Mouse (Mus musculus) midbrain, embryonic 13.5 days (tissue): ENCODE measurements at regions not wholly inside any gene's neighbourhood (a gene's known extent, or its start where the extent isn't known, plus 50 kb on each side); places are given as distances from the start of the nearest gene placed in this dataset.

Experiments
- ATAC-seq: fragments of 200-750 bp; cut with Nextera tagmentation; 2 replicates; pipeline ENCODE4 v1.8.0; 2017; ENCODE audit warnings: mild to moderate bottlenecking, moderate TSS enrichment, moderate library complexity
- H3K27ac ChIP-seq: fragments of 300-500 bp; sonication (generic); 2 replicates; pipeline ENCODE4 v1.5.1; 2015; ENCODE audit warnings: inconsistent platforms, mild to moderate bottlenecking, moderate library complexity
- H3K27me3 ChIP-seq: fragments of 300-500 bp; sonication (generic); 2 replicates; pipeline ENCODE4 v1.6.1; 2015; ENCODE audit warnings: mild to moderate bottlenecking, inconsistent platforms
- H3K36me3 ChIP-seq: fragments of 300-500 bp; sonication (generic); 2 replicates; pipeline ENCODE4 v1.6.1; 2015; ENCODE audit warnings: mild to moderate bottlenecking, inconsistent platforms
- H3K4me1 ChIP-seq: fragments of 300-500 bp; sonication (generic); replicated peaks from 2 replicates; pipeline ENCODE4 v1.6.1; 2015; ENCODE audit warnings: inconsistent platforms
- H3K4me2 ChIP-seq: fragments of 300-500 bp; sonication (generic); replicated peaks from 2 replicates; pipeline ENCODE4 v1.6.1; 2015; ENCODE audit warnings: moderate library complexity, mild to moderate bottlenecking, inconsistent platforms
- H3K4me3 ChIP-seq: fragments of 300-500 bp; sonication (generic); replicated peaks from 2 replicates; pipeline ENCODE4 v1.5.1; 2015; ENCODE audit warnings: mild to moderate bottlenecking, inconsistent platforms
- H3K9ac ChIP-seq: fragments of 300-500 bp; sonication (generic); replicated peaks from 2 replicates; pipeline ENCODE4 v1.6.1; 2015; ENCODE audit warnings: mild to moderate bottlenecking, inconsistent platforms
- H3K9me3 ChIP-seq: fragments of 300-500 bp; sonication (generic); 2 replicates; pipeline ENCODE4 v1.6.1; 2016; ENCODE audit warnings: mild to moderate bottlenecking, inconsistent platforms
- WGBS: fragments of 180-500 bp; shearing (Covaris S2); methylation state at CpG from one replicate; pipeline ENCODE4 v1.1.7; 2015; 5-methylcytosine and 5-hydroxymethylcytosine counted together

DNA sequence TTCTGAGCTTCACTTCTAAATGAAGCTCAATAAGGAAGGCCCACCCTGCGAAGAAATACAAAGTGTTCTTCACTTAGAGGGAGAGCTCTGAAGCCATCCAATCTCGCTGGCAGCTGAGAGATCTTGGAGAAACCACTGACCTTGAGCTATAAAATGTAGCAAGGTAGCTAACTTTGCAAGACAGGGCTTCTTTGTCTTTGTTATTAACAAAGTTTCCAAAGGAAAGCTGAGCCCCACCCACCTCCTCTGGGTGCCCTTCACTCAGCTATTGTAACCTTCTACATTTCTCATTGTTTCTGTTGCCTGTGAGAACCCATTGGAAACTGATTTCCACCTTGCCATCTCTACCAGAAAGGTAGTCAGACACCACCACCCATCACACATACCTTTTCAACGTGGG, 57.2 kb upstream of the Usp9x start:
- no peaks in the 10 kb centered on the region for H3K27me3 ChIP-seq
- 65% methylated on average over 3 of the region's 3 CpGs for WGBS
- peaks cover 3% of the 10 kb centered on the region; the same call in 1 of the 2 replicates for H3K9me3 ChIP-seq
- no peak overlapping the region for H3K27ac ChIP-seq
- H3K4me2 ChIP-seq: no peak overlapping the region
- H3K4me3 ChIP-seq: no peak overlapping the region
- no peaks in the 10 kb centered on the region for H3K36me3 ChIP-seq
- no peak overlapping the region for H3K9ac ChIP-seq
- no peaks in the 10 kb centered on the region for H3K4me1 ChIP-seq
- ATAC-seq: no peak

DNA sequence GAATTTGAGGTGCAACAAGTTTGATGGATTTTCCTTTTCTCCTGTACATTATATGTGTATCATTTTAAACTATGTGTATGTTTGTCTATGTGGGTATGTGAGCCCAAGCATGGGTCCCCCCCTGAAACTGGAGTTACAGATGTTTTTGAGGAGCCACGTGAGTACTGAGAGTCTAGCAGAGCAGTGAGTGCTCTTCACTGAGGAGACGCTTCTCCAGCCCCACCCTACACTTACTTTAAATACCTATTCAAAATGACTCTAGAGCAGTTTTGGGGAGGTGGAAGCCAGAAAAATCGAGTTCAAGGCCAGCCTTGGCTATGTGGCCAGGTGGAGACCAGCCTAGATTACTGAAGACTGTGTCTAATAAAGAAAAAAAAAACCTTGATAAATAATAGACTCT, 58.2 kb upstream of the Usp9x start:
- no peak for ATAC-seq
- no peaks in the 10 kb centered on the region for H3K4me1 ChIP-seq
- H3K9me3 ChIP-seq: peaks cover 3% of the 10 kb centered on the region; the same call in 1 of the 2 replicates
- WGBS: 79% methylated on average over 3 of the region's 3 CpGs
- H3K27me3 ChIP-seq: no peaks in the 10 kb centered on the region
- H3K27ac ChIP-seq: no peak overlapping the region
- H3K4me2 ChIP-seq: no peak overlapping the region
- no peaks in the 10 kb centered on the region for H3K36me3 ChIP-seq
- H3K4me3 ChIP-seq: no peak overlapping the region
- no peak overlapping the region for H3K9ac ChIP-seq

DNA sequence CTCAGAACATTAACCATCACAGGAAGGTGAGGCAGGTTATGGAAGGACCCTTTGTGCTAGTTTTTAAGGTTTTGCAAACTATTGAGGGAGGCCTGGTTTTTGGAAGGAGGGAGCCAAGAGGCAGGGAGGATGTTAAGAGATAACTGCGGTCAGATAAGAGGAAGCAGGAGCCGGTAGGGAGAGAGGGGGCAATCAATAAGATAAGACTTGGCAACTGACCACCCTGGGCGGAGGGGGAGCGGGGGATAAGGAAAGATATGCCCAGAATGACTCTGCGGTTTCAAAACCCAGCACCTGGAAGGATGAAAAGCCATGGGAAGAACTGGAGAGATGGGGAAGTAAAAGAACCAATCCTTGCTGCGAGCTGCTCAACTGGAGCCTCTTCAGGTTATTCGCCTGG, 80.5 kb upstream of the Usp9x start:
- H3K27me3 ChIP-seq: no peaks in the 10 kb centered on the region
- H3K4me3 ChIP-seq: no peak overlapping the region
- no peak overlapping the region for H3K9ac ChIP-seq
- H3K4me1 ChIP-seq: no peaks in the 10 kb centered on the region
- no peak for ATAC-seq
- H3K4me2 ChIP-seq: no peak overlapping the region
- H3K27ac ChIP-seq: no peak overlapping the region
- WGBS: 87% methylated on average over 7 of the region's 7 CpGs
- no peaks in the 10 kb centered on the region for H3K9me3 ChIP-seq
- no peaks in the 10 kb centered on the region for H3K36me3 ChIP-seq

DNA sequence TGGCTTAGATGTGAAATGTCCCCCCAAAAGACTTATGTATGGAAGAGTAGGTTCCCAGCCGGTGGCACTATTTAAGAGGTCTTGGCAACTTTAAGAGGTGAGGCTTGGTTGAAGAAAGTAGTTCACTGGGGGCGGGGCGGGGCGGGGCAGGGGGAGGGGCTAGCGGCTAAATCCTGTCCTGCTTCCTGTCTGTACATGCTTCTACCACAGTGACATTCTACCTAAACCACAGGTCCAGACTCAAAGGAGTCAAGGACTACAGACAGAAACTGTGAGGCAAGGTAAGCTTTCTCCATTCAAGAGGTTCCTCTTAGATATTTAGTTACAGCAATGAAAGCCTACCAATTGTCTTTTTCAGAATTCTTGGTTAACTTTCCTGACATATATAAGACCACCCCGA, 93.6 kb upstream of the Usp9x start:
- no peak overlapping the region for H3K4me2 ChIP-seq
- no peak overlapping the region for H3K4me3 ChIP-seq
- 70% methylated on average over 6 of the region's 6 CpGs for WGBS
- ATAC-seq: no peak
- no peaks in the 10 kb centered on the region for H3K27me3 ChIP-seq
- no peaks in the 10 kb centered on the region for H3K4me1 ChIP-seq
- H3K27ac ChIP-seq: no peak overlapping the region
- H3K9me3 ChIP-seq: no peaks in the 10 kb centered on the region
- no peak overlapping the region for H3K9ac ChIP-seq
- H3K36me3 ChIP-seq: no peaks in the 10 kb centered on the region

DNA sequence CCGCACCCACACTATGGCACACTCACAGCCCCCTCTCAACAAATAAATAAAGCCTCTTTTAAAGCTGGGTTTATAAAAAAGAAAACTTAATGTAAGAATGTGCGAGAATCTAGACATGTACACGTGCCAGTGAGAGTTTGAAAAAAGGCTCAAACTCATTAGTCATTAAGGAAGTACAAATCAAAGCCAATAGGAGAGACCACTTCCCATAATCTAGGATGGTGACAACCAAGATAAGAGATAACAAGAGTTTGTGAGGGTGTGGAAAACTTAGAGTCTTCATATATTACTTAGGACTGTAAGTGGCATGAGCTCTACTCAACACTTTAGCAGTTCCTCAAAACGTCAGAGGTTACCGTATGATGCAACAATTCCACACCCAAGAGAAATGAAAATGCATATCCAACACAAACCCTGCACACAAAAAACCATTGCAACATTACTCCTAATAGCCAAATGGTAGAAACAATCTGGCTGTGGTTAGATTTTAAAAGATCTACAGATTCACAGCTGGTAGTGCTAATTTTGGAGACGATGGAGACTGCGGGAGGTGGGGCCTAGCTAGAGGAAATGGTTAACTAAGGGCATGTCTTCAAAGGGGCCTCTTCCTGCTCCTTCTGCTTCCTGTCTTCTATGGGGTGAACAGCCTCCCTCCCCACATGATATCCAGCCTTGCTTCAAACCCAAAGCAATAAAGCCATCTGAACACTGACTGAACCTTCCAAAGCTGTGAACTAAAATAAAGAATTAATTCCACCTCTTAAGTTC, 102.1 kb upstream of the Usp9x start:
- no peak for ATAC-seq
- Histone ChIP-seq H3K27me3 (no peaks in the 10 kb centered on the region), H3K4me1 (no peaks in the 10 kb centered on the region), H3K36me3 (no peaks in the 10 kb centered on the region), H3K4me2 (no peak overlapping the region), H3K4me3 (no peak overlapping the region), H3K9ac (no peak overlapping the region), H3K9me3 (no peaks in the 10 kb centered on the region), H3K27ac (no peak overlapping the region)
- WGBS: 91% methylated on average over 7 of the region's 7 CpGs

- no peak overlapping the region for H3K4me2 ChIP-seq
- H3K36me3 ChIP-seq: no peaks in the 10 kb centered on the region
- 77% methylated on average over 11 of the region's 11 CpGs for WGBS
- no peak overlapping the region for H3K27ac ChIP-seq
- no peak for ATAC-seq
- H3K9me3 ChIP-seq: no peaks in the 10 kb centered on the region
- no peak overlapping the region for H3K9ac ChIP-seq
- H3K4me3 ChIP-seq: no peak overlapping the region
- H3K27me3 ChIP-seq: no peaks in the 10 kb centered on the region
- H3K4me1 ChIP-seq: no peaks in the 10 kb centered on the region
Measured at GRCm38 (mm10) chrX:12959467-12960314, 111.6 kb upstream of the Usp9x start.

DNA sequence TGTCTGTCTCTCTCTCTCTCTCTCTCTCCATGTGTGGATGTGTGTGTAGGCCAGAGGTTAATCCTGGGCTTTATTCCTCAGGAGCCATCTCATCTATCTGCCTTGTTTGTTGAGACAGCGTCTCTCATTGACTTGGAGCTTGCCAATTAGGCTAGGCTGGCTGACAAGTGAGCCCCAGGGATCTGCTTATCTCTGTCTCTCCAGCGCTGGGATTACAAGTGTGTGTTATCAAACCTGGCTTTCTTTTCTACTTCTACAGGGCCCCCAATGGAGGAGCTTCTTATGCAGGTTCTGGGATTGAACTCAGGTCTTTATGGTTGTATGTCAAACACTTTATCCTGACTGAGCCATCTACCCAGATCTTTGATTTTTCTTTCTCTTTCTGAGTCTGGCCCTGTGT, 112.4 kb upstream of the Usp9x start:
- ATAC-seq: no peak
- no peak overlapping the region for H3K4me2 ChIP-seq
- no peaks in the 10 kb centered on the region for H3K9me3 ChIP-seq
- 41% methylated on average over 2 of the region's 2 CpGs for WGBS
- H3K9ac ChIP-seq: no peak overlapping the region
- no peaks in the 10 kb centered on the region for H3K36me3 ChIP-seq
- H3K27me3 ChIP-seq: no peaks in the 10 kb centered on the region
- H3K27ac ChIP-seq: no peak overlapping the region
- H3K4me3 ChIP-seq: no peak overlapping the region
- no peaks in the 10 kb centered on the region for H3K4me1 ChIP-seq

DNA sequence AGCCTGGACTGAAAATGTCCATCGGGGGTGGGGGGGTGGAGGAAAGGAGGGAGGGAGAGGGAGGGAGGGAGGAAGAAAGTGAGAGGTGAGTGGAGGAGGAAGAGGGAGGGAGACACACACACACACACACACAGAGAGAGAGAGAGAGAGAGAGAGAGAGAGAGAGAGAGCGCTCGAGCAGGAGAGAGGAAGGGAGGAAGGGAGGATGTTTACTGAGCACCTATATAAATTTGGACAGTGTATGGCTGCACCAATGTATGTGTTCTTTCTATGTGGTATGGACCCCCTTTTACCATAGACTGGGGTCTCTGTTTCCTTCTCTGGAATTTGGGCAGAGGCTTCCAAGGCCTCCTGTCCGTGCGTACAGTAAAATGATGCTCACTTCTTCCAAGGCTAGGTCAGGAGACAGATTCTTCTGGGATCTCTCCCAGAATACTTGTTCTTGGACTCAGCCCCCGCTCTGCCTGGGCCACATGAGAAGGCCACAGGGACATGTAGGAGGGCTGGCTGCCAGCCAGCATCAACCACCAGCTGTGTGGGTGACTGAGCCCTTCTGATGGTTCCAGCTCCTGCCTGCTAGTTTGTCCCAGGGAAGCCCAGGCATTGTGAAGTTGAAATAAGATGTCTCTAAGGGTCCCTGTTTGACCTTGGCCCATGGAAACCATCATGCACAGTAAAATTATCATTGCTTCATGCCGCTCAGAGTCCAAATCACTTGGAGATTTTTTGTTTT, 120.2 kb upstream of the Usp9x start:
- H3K4me3 ChIP-seq: no peak overlapping the region
- no peak overlapping the region for H3K9ac ChIP-seq
- no peaks in the 10 kb centered on the region for H3K27me3 ChIP-seq
- 72% methylated on average over 5 of the region's 7 CpGs for WGBS
- H3K36me3 ChIP-seq: no peaks in the 10 kb centered on the region
- H3K4me2 ChIP-seq: no peak overlapping the region
- no peaks in the 10 kb centered on the region for H3K9me3 ChIP-seq
- H3K27ac ChIP-seq: no peak overlapping the region
- H3K4me1 ChIP-seq: no peaks in the 10 kb centered on the region
- no peak for ATAC-seq

DNA sequence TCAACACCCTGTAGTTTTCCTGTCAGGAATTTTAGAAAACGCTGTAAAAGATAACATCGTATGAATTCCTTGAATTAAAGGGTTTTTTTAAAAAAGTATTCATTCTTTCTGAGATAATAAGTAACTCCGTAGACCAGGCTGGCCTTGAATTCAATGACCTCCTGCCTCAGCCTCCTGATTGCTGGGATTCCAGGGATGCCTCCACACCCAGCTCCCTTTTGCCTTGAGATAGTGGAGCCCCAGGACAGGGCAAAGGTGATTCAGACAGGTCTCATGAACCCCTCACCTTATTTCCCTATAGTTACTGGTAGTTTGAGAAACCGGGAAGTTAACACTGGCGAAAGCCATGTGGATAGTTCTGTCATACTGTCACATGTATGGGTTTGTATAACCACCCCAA, 128.8 kb upstream of the Usp9x start:
- Histone ChIP-seq H3K9ac (no peak overlapping the region), H3K4me3 (no peak overlapping the region), H3K27ac (no peak overlapping the region), H3K27me3 (no peaks in the 10 kb centered on the region), H3K9me3 (no peaks in the 10 kb centered on the region), H3K4me2 (no peak overlapping the region), H3K36me3 (no peaks in the 10 kb centered on the region), H3K4me1 (no peaks in the 10 kb centered on the region)
- 93% methylated on average over 5 of the region's 5 CpGs for WGBS
- ATAC-seq: no peak

GRCm38 (mm10) chrX:12936406-12937172, 134.7 kb upstream of the Usp9x start:
- ATAC-seq: peak; percentile 82
- Histone ChIP-seq H3K9ac (peak overlapping the region; percentile 65), H3K36me3 (no peaks in the 10 kb centered on the region), H3K9me3 (no peaks in the 10 kb centered on the region), H3K4me1 (no peaks in the 10 kb centered on the region), H3K4me3 (peak overlapping the region; percentile 40), H3K27ac (no peak overlapping the region), H3K27me3 (no peaks in the 10 kb centered on the region), H3K4me2 (peak overlapping the region; percentile 59)
- 14% methylated on average over 43 of the region's 43 CpGs for WGBS

DNA sequence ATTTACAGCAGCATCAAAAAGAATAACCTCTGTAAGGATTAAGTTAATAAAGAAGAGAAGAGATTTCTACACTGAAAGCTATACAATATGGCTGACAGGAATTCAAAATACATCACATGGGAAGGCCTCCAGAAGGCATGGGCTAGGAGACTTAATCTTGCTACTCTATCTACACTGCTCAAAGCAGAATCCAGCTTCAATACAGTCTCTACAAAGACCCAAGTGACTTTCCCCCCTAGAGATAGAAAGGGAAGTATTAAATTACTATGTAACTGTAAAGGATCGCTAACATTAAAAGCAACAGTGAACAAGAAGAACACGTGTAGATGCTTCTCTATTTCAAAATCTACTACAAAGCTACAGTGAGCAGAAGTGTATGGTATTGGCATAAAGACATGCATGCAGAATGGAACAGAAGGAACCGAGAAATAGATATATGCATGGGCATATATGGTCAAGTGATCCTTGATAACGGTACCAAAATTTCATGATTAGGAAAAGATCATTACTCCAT, 137.9 kb upstream of the Usp9x start:
- no peak overlapping the region for H3K4me2 ChIP-seq
- no peaks in the 10 kb centered on the region for H3K9me3 ChIP-seq
- H3K4me1 ChIP-seq: no peaks in the 10 kb centered on the region
- no peak overlapping the region for H3K4me3 ChIP-seq
- H3K27me3 ChIP-seq: no peaks in the 10 kb centered on the region
- no peak overlapping the region for H3K27ac ChIP-seq
- H3K9ac ChIP-seq: no peak overlapping the region
- no peaks in the 10 kb centered on the region for H3K36me3 ChIP-seq
- no peak for ATAC-seq
- 89% methylated on average over 4 of the region's 4 CpGs for WGBS
